Mouse (Mus musculus): Measurements from ENCODE around the gene Rrp12. TPM values are rescaled to one million over a fixed set of nuclear protein-coding genes. Genes with fewer than 3 reads are reported as not detected.
"Not testable (repeated sequence)": the region's sequence is repeated elsewhere in the genome, so short reads cannot be mapped to it uniquely, and the experiment has no call there.

The Rrp12 gene
- 10 to 100 TPM; 16.0 to 18.0 TPM for total RNA-seq (2021)
- long read RNA-seq, experiment 1, full-length matches to known transcripts = 11 of 17 reads
- long read RNA-seq, experiment 1, partial matches to known transcripts = 6 of 17 reads
- long read RNA-seq, experiment 1, other reads (novel, unspliced or antisense) = 0 of 17 reads
- long read RNA-seq, experiment 2, full-length matches to known transcripts = 5 of 6 reads
- long read RNA-seq, experiment 2, partial matches to known transcripts = 1 of 6 reads
- long read RNA-seq, experiment 2, other reads (novel, unspliced or antisense) = 0 of 6 reads

DNA sequence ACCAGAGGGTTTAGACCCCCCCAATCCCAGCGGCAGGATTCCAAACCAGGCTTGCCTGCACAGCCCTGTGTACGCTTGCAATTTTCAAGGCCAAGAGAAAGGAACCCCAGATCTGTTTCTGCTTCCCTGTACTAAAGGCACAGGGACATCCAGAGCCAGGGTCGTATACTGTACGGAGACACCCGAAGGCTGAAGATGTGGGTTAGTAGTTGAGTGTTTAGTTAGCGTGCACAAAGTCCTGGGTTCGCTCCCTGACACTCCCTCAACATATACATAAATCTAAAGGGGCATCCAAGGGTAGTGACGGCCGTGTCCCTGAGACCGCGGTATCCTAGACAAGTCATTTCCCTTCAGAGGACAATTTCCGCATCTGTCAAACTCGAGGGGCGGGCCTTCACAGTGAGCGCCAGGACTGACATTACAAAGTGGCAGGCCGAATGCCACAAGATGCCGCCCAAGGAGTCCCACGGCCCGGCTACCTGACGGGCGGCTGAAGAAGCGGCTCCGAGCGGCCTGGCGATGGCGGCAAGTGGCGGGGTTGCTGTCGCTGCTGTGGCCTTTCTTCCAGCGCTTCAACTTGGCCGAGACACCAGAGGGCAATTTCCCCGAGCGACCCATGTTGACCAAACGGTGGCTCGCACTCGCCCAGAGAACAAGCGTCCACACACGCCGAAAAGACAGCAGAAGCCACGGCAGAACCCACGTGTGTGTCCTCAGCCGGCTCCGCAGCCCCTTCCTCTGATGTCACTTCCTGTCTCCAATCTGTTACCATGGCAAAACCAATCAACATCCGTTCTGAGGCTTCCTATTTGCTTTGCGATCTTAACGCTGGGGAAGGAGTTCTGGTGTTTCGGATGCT, at the start of gene Rrp12:
TSS of gene Rrp12 (minus strand) at position 714 of the 859 bp plus-strand sequence.
- peak; percentile 91 to 93 for DNase-seq

DNA sequence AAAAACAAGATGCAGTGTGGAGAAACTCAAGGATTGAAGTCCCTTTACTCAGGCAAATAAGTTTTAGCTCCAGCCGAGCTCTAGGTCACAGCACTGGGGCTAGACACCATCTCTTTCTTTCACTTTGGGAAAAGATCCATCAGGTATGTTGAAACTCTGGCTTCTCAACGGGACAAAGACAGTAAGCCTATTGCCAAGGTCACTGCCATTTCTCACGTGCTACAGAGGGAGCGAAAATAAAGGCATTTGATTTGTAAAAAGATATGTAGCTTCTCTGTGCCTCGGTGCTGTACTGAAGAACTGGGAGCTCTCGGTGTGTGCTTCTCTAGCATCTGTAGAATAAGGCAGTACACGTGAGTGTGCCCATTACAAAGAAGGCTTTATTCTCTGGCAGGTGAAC, 47.9 kb upstream of the Rrp12 start:
- no peak for DNase-seq

DNA sequence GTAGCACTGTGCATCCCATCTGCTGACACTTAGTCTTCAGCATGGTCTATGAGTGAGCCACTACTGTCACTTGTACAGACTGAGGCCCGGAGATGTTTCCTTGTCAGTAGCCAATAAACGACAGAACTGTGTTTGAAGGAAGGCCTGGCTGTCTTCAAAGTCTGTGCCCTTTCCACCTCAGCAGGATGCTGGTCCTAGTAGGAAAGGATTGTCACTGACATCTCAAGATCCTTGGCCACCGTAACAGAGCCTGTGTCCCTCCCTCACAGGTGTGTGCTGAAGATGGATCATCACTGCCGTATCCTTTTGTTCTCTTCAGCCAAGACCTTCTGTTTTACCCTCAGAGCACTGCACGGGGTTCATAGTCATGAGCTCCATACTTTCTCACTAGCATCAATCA, 42.6 kb upstream of the Rrp12 start:
- no peak for DNase-seq

DNA sequence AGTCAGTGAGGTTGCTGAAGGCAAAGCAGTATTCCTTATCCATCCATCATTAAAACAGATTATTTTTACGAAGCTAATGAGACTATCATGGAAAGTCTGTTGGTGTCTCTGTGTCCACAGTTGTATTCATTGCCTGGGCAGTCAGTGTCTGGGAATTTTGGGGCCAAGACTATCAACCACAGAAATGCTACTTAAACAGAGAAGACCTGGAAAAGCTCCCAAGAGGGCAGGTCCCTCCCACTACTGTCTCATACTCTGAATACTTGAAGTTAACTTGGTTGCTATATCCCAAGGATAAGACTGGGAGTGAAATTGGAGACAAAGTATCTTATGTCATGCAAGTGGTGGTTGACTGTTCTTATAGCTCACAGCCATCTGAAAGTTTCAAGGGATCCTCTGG, 39.9 kb upstream of the Rrp12 start:
- DNase-seq = no peak

DNA sequence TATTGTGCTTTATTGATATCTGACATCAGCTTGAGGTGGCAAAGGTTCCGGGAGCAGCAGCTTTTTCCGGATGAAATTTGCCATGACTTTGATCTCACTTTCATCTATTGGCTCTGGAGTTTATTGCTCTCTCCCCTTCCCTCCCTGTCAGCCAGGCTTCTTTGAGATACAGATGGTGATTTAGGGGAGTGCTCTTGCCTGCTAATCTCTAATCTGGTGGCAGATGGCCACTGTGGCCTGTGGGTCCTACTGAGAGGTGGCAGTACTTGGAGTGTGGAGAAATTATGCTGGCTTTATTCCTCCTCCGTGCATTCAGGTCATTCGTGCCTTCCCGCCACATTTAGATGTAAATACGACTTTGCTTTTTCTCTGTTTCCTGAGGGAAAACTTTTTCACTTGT, 38.2 kb upstream of the Rrp12 start:
- DNase-seq = no peak

DNA sequence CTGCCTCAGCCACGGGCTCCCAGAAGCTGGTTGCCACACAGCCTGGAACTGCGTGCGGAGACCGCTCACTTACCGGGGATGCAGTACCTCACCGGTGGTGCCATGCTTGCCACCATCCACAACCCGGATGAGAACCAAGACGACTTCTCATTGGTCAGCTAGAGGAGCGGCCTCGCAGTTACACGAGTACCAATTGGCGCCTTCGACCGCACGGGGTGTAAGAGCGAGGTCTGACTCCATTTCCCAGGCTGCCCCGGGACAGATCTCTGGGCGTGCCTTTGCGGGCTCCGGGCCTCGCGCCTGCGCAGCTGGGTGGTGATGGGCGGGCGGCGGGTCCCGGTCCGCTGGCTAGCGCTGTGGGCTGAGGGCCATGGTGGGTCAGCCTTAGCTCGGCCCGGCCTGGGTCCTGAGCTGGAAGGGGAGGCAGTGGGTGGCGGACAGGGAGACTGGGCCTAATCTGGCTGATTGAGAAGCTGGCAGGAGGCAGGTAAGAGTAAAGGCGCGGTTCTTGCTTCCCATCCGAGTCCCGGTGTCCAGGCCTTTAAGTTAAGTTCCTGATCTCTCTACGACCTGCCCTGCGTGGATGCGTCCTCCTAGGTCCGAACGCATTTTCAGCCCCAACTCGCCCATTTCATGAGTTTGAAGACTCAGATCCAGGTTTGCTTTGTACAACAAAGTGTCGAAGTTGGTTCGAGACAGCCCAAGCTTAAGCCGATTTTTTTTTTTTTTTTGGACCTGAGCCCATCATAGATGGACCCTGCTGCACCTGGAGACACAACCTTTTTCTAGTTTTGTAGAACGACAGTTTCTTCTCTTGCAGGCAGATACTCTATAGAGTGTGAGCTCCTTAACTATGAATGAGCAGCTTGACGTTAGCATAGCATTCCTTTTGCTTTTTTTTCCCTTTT, 37.5 kb upstream of the Rrp12 start, which contains the start of the genes Exosc1 and Zdhhc16:
TSS of gene Exosc1 (minus strand) at position 245 of the 908 bp plus-strand sequence.
TSS of gene Zdhhc16 (plus strand) at position 302 of the 908 bp plus-strand sequence.
- DNase-seq = peak; percentile 99

DNA sequence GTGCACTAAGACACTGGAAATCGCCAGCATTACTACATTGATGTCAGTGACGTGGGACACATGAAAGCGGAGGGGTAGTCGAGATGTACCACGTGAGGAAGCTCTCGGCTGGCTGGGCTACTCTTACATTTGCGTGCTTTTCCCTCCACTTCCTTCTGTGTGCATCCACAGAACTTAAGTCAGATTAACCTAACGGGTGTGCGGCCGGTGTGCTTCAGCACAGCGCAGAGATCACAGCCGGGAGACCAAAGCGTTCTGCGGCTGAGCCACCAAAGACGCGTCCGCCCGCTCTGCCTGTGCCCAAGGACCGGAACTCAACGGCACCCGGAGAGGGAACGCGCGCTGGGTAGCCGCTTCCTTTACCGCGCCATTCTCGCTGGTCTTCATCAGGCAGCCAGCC, 36.7 kb upstream of the Rrp12 start:
- no peak for DNase-seq

DNA sequence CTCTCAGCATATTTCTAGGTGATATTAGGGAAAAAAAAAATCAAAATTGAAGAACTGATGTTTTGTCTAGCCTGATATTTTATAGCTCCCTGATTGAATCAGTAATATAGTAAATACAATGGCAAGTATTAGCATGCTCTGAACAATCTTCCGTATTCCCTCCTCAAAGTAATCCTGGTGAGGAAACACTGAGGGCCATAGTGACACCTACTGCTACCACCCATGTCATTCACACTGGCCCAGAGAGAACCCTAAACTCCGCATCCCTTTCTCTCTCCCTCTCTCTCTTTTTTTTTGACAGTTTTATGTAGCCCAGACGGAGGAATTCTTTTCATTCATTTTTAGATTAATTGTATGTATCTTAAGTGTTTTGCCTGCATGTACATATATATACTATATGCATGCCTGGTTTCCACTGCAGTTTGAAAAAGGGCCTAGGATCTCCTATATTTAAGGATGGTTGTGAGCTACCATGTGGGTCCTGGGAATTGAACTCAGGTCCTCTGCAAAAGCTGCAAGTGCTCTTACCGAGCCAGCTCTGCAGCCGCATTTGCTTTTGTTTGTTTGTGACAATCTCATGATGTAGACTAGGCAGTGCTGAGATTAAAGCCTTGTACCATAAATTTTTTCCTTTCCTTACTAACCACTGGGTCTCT, 24.6 kb upstream of the Rrp12 start:
- no peak for DNase-seq

DNA sequence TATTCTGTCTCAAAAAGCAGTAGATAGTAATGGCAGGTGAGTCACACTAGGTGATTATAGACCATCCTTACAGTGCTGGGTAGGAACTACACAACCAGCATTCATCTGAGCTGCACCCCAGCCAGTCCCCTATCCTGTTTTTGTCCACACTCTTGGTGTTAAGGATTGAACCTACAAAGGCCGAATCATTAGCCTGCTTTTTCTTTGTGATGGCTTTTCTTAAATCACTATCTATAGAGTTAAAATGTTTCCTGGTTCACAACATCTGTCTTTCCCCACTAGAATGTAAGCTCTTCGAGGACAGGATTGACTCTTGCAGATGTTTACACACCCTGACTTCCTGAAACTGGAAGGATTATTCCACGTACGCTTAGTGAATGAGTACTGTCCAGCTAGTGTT, 23.5 kb upstream of the Rrp12 start:
- DNase-seq = no peak

DNA sequence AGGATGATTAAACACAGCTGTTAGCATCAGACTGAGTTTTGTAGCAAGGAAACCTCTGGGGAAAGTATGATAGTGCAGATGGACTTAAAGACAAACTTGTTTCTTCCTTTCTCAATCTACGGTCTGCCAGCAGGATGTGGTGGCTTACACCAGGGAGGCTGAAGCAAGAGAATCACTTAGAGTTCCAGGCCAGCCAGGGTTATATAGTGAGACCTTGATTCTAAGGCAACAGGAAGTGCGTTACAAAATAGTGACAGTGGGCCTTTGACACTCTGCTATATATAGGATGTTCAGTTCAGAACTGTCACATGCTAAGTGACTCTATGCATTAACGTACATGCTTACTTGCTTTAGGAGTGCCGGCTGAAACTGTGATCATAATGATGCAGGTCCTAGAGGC, 20.9 kb upstream of the Rrp12 start:
- no peak for DNase-seq

DNA sequence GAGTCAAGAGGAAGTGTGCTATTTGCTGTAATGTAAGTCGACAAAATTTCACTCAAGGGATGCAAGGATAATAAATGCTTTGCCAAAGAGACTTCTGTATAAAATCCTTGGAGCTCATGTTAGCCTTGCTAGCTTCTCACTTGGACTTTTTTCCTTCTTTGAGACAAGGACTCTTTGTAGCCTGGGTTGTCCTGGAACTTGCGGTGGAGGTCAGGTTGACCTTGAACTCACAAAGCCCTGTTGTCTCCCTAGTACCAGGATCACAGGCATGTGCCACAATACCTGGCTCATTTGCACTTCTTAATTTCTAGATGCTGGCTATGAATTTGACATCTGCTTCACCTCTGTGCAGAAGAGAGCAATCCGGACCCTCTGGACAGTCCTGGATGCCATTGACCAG, 19.3 kb upstream of the Rrp12 start:
- no peak for DNase-seq

DNA sequence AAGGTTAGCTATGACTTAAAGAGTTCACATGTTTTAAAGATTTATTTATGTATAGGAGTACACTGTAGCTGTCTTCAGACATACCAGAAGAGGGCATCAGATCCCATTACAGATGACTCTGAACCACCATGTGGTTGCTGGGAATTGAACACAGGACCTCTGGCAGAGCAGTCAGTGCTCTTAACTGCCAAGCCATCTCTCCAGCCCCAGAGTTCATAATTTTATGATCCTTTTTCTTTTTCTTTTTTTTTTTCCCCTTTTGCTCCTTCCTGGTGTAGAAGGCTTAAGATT, 18.6 kb upstream of the Rrp12 start:
- not testable (repeated sequence) for DNase-seq

DNA sequence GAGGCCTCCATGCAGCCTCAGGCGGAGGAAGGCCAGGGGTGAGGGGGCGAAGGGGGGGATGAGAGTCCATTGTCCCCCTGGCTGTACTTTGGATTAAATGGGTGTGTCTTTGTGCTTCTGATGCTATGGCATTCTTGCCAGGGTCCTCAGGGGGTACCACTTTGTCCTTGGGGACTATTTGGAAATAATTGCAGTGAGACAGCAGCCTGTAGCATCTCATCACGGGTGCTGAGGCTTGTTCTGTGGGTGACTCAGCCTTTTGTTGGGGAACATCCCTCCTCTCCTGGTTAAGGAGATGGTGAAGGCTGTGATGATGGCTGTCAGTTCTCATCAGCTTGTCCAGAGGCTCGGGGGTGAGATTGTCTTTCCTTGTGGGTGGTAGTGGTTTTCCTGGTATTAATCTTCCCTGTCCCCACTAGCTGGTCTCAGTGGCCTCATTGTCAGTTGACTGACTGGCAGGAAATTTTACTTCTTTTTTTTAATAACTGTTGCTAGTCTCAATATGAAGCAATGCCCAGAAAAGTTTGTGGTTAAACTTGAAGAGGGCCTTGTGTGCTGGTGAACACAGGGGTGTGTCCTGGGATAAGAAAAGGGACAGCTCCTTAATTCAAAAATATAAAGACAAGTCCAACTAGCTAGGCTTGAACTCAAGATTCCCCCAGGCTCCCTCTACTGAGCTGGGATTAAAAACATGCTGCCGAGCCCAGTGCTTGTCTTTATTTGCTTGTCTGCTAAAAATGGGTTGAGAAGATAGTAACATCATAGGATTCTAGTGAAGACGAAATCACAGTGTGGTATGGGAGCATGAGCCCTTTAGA, 18.0 kb upstream of the Rrp12 start:
- no peak for DNase-seq

DNA sequence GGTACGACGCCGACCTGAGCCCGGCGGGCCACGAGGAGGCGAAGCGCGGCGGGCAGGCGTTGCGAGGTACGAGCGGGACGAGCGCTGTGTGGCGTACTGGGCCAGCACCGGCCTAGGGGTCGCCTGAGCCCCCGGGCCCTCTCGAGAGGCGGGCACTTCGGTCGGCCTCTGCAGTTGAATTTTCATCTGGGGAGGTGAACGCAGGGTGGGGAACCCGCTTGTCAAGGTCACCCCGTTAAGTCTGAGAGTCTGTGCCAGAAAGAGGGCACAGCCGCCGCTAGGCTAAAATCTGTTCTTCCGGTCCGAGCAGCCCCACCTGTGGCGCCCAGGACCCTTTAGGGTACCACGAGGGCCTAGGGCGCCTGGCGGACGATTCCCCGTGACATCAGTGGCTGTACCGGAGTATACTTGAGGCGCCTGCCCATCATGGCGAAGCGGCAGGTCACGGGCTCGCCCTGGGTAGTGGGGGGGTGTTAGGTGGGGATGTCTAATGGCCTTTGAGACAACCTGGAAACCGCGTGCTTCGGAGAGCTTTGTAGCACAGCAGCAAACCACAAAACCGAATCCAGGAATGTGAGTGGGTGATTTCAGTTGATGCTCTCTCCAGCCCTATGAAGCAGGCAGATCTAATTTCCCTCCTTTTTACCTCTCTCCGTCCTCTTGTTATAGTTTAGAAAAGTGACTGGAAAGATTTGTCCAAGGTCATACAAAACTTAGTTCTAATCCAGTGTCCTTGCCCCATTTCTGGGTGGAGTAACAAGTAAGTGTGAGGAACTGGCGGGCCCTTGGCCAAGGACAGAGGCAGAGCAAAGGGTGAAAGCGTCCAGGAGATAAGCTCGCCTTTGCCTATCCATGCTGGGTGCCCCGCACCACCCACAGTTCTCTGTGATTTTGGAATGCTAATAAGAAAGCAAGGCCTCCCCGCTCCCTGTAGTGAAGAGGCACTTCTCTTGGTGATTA, 16.4 kb upstream of the Rrp12 start:
- DNase-seq = peak; percentile 61 to 68

DNA sequence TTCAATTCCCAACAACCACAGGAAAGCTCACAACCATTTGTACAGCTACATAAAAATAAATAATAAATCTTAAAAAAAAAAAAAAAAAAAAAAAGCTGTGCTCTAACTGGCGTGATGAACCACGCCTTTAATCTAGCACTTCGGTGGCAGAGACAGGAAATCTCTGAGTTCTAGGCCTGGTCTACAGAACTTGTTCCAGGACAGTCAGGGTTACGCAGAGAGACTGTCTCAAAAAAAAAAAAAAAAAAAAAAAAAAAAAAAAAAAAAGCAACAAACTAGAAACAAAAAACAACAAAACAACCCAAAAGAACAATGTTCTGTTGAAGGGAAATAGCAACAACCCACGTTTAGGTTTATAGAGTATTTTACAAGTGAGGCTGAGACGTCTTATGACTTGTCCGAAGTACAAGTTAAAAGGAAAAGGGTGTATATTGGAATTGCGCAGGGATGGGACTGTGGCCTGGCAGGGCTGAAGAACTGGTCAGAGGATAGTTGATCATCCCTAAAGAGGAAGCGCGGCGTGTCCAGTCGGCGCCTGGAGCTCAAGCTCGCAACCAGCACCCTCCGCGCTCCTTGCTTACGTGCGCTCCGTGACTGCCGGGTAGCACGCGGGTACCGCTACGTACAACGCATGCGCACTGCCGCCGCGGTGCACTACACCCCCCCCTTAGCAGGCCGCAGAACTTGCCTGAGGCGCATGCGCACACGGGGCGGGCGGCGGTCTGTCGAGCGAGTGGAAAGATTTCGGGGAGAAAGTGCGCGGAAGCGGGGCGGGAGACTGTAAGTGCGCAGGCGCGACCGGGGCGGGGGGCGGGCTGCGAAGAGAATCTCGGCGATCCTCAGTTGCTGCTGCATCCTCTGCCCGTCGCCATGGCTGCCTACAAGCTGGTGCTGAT, 15.5 kb upstream of the Rrp12 start, which contains the start of gene Pgam1:
TSS of gene Pgam1 (plus strand) at position 746 of the 896 bp plus-strand sequence.
- peak; percentile 95 to 98 for DNase-seq

DNA sequence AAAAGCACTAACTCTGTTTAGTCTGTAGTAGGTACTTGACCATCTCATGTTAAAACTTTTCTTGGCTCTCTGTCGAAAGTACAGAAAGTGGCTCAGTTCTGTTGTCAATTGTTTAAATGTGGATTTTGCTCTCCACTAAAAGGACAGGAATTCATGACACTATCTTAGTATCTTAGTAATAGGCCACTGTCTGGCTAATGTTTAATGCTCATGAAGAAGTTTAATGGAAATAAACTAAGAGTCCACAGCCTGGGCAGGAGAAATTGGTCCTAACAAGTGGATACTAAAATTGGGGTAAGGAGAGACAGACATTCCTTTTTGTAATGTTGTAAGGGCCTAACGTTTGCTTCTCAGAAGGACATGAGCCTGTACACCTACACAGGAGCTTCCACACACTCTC, 14.4 kb upstream of the Rrp12 start:
- no peak for DNase-seq

DNA sequence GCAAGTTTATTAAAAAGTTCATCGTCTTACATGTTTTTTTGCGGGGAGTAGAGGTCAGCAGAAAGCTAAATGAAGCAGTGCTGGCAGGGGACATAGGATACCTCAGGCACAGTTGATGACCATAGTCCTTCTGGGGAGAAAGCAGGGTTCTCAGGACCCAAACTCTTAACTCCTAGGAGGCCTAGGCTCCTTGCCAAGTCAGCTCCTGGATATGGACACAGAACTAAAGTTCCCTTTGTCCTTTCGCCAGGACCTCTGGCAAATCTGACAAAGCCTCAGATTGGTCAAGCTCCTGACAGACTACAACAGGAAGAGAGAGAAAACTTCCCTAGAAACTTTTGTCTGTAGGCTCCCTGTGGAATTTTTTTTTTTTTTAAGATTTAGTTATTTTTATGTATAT, 12.8 kb upstream of the Rrp12 start:
- DNase-seq = no peak

DNA sequence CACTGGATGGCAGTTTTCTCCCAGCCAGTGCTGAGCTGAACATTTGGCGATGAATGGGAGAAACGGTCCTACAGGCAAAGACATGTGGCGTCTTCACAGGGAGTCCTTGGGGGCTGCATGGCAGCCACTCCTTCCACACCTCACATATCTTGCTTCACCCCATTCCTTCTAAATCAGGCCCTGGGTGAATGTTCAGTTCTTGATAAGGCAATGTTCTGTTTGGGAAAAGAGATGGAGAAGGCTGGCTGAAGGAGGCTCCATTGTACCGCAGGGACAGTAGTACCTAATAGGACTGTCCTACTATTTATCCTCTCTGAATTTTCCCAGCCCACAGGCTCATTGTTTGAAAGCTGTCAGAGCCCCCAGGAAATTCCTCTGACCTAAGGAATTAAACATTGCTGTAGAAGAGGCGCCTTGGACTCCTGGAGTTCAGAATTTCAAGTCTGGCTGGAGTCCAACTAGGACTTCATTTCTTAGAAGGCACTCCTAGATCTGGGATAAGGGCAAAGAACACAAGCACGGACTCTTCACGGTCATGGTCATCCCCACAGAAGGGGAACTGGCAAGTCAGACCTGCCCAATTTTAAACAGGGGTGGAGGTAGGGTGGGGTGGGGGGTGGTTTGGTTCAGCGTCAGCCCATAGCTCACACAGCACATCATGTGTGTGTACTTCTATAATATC, 11.2 kb upstream of the Rrp12 start:
- DNase-seq = no peak
